Mouse (Mus musculus): ENCODE data around the gene Tomm6.

GRCm38 (mm10) chr17:47678702-47679101 lies 9.5 kb downstream of the Tomm6 start:
- TF ChIP-seq CTCF (IDR thresholded peaks at IDR 0.05) (no peak), EP300 (IDR thresholded peaks at IDR 0.05) (no peak)
